Mouse (Mus musculus): Measurements from ENCODE around the gene Swsap1.

Gene Swsap1

GRCm38 (mm10) chr9:21955570-21956281 is at the start of gene Swsap1:
Swsap1 (plus strand) TSS chr9:21955755.
- peak; percentile 99 for DNase-seq

GRCm38 (mm10) chr9:21908216-21908615 is 47.3 kb upstream of the Swsap1 start:
- no peak for DNase-seq

GRCm38 (mm10) chr9:21909474-21910223 is 45.9 kb upstream of the Swsap1 start:
- no peak for DNase-seq

DNA sequence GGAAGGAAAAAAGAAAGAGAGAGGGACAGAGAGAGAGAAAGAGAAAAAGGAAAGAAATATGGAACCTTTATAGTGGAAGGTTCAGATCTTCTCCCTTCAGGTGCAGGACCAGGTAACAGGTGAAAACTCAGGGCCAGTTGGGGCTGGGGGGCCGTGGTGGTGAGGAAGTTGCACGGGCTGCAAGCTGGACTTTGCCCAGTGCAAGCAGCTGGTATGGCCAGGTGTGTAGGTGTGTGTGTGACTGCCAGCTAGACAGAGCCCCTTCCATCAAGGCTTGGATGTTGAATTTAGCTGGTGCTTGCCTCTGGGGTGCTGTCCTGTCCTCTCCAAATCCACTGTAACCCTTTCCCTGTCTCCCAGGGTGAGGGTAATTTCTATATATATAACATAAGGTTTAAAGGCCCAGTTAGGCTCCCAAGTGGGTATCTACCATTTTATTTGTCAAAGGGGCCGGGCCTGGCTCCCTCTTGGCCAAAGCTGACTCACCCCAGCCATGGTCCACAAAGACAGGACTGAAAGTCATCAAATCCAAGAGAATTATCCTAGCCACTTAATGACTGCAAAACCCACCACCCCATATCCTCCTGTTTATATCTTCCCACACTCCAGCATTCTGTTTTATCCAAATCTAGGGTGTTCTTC is 38.6 kb upstream of the Swsap1 start:
- DNase-seq = no peak

- peak in 1 of 2 experiments; percentile 50 for DNase-seq
These were observed 38.0 kb upstream of the Swsap1 start for GRCm38 (mm10) chr9:21917493-21918034.

DNA sequence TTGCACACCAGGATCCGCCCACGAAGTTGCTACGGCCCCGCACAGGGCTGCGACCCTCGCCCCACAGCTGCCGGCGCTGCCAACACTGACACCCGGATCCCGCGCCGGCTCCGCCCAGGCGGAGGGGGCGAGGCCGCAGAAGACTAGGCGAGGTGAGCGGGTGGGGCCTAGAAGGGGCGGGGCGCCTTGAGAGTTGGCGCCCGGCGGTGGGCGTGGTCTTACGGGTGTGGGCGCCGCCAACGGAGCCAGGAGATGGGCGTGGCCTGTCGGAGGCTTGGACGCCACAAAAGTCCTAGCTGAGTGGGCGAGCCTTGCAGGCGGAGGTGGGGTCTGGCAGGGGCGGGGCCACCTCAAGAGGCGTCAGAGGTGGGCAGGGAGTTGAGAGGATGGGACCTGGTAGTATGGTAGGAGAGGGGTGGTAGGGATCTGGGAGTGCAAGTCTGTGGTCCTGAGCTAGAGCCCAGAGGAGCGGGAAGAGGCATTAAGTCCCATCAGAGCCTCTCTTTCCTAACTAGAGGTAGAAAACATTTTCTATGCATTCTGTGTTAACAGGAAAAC is 37.4 kb upstream of the Swsap1 start, which contains the start of gene Rab3d:
Gene Rab3d, minus strand, starts transcription at position 158 of the 558 bp plus-strand sequence.
- peak; percentile 98 for DNase-seq

DNA sequence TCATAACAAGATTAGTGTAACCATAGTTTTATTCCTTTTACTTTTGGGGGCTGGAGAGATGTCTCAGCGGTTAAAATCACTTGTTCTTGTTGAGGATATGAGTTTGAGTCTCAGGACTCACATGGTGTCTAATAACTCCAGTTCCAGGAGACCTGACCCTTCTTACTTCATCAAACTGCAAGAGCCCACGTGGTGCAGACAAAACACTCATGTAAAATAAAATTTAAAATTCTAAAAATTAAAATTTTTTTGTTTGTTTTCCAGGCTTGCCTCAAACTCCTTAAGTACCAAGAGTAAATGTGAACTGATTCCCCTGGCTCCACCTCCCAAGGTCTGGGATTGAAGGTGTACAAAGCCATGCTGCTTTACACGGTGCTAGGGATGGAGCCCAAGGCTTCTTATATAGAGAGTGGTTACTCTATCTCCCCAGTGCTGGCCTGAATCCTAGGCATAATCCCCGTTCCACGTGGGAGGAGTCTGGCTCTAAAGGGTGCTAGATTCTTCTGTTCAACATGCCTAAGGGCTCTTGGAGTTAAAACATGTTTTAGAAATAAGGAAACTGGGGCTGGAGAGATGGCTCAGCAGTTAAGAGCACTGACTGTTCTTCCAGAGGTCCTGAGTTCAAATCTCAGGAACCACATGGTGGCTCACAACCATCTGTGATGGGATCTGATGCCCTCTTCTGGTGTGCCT is 36.7 kb upstream of the Swsap1 start:
- DNase-seq = no peak

DNA sequence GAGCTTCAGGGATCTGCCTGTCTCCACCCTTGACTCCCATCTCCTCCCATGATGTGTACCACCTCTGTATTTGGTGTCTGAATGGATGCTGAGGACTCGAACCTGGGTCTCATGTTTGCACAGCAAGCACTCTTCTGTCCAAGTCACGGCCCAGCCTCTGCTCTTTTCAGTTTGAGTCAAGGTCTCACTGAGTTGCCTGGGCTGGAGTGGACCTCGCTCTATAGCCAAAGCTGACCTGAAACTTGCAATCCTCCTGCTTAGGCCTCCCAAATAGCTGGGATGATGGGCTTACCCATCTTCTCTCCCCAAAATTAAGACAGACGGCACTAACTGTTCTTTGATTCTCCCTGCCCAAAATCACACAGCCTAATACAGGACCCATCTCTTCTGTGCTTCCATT is 32.5 kb upstream of the Swsap1 start:
- no peak for DNase-seq

DNA sequence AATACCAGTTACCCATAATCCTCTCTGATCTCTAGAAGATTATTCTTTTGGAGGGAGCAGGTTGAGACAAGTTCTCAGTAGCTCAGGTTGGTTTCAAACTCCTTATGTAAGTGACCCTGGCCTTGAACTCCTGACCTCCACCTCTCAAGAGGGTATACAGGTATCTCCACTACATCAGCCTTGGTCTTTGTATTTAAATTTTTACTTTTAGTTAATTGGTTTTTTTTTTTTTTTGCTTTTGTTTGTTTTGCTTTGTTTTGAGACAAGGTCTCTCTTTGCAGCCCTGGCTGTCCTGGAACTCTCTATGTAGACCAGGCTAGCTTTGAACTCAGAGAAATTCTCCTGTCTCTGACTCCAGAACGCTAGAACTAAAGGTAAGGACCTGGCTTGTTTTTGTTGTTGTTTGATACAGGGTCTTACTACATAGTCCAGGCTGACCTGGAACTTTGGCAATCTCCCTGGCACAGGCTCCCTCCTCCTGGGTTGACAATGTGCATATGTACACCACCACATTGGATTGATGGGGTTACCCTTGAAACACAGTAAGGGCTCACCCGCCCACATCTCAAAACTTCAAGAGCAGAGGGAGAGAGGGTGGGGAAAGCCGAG is 32.0 kb upstream of the Swsap1 start:
- no peak for DNase-seq

- DNase-seq = peak; percentile 94
These were observed 31.5 kb upstream of the Swsap1 start for GRCm38 (mm10) chr9:21924099-21924493.

GRCm38 (mm10) chr9:21925034-21925433 is 30.5 kb upstream of the Swsap1 start:
- DNase-seq = no peak

- no peak for DNase-seq
These were observed 30.0 kb upstream of the Swsap1 start for GRCm38 (mm10) chr9:21925506-21925905.

DNA sequence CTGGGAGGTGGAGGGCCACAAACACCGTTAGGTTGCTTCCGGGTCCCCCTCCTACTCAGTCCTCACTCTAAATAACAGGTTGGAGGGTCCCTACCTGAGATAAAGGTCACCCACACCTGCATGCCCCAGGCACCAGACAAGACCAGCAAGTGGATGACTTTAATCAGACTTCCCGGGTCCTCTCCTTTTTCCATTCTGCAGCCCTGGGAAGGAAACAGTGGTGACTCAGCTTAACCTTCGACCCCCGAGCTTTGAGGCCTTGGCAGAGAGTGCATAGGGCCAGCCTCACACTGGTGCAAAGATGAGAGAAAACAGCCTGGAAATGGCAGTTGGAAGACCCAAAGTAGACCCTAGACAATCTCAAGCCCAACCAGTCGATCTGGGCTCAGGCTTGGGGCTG is 29.4 kb upstream of the Swsap1 start:
- DNase-seq = peak; percentile 52 to 69

- peak in 1 of 2 experiments; percentile 21 for DNase-seq
These were observed 28.8 kb upstream of the Swsap1 start for GRCm38 (mm10) chr9:21926784-21927183.

DNA sequence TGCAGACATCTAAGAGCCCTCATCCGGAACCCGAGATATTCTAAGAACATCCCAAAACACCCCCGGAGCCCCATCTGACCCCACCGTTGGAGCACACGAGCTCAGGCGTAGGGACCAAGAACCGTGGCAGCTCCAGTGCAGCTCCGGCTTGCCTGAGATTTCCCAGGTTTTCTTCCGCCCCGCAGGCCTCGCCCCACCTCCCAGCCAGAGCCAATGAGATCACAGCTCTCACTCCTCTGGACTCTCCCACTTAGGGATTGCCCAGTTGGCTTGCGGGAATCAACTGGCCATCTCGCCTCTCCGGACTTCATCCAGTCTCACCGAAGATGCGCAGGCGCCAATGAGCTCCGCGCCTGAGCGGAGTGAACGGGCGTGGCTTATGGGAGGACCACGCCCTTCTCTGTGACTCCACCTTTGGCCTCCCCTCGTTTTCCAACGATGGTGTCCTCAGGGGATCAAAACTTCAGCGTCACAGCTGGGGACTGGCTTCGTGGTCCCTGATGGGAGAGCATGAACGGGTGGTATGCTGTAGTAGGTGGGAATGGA is 28.3 kb upstream of the Swsap1 start, which contains the start of the genes Ccdc159 and Tmem205:
Gene Ccdc159, plus strand, starts transcription at position 264 of the 546 bp plus-strand sequence.
Gene Tmem205, minus strand, starts transcription at position 349 of the 546 bp plus-strand sequence.
- peak; percentile 94 to 99 for DNase-seq

GRCm38 (mm10) chr9:21929208-21929607 is 26.3 kb upstream of the Swsap1 start:
- no peak for DNase-seq

- no peak for DNase-seq
These were observed 23.5 kb upstream of the Swsap1 start for GRCm38 (mm10) chr9:21932006-21932405.

DNA sequence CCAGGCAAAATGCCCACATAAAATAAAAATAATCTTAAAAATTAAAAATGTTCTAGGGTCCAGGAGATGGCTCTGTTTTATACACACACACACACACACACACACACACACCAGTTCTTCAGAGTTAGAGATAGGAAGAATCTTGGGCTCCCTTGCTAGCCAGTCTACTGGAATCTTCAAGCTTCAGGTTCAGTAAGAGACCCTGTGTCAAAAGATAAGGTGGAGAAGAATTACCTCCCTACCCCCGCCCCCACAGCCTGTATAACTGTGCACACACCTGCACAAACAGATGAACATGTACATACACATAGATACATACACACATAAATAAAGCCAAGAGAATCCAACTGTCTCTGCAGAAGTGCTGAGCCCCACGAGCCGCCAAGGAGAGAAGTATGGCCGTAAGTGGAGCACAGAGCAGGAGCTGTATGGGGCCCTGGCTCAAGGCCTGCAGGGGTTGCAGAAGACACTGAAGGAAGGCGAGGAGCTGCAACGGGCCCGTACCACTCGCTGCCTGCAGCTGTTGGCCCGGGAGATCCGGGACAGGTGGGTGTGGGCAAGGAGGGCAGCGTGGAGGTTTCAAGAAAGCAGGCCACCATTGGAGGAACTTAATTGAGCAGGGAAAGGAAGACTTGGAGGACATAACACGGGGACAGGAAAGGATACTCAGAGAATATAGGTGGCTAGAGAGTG is 23.0 kb upstream of the Swsap1 start:
- DNase-seq = no peak

DNA sequence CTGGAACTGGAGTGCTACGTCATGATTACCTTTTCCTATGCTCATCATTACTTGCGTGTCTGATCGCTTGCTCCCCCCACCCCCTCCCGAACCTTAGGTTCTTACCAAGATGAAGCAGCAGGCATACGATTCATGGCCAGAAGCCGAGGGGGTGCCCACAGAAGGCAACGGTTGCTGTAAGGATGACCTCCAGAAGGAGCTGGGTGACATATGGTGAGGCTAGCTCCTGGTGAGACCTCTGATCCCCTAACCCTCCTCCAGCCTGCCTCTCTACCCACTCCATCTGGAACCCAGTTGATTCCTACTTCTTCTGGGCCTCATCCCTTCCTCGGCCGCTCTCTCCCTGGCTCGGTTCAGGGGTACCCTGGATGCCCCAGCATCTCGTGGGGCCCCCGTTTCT is 21.5 kb upstream of the Swsap1 start:
- DNase-seq = no peak

GRCm38 (mm10) chr9:21935466-21936131 is 20.0 kb upstream of the Swsap1 start:
- DNase-seq = no peak

Data from kidney, postnatal 25 days (tissue).